Mouse (Mus musculus) spleen, postnatal 4 days (tissue): ENCODE results near the gene Susd4.

Source experiments
- DNase-seq, 2 experiments: peaks; one replicate each; pipeline ENCODE4 v3.0.0; 2022; ENCODE audit warnings: low spot score in 2 of 2

Gene Susd4

GRCm38 (mm10) chr1:182916166-182916565, 152.5 kb downstream of the Susd4 start:
- DNase-seq: no peak

GRCm38 (mm10) chr1:182918718-182919346, 155.2 kb downstream of the Susd4 start:
- no peak for DNase-seq

- DNase-seq: no peak
These were observed 159.2 kb downstream of the Susd4 start for GRCm38 (mm10) chr1:182922824-182923223.

- DNase-seq: no peak
These were observed 162.8 kb downstream of the Susd4 start for GRCm38 (mm10) chr1:182926465-182926864.

GRCm38 (mm10) chr1:182927878-182928851, 164.5 kb downstream of the Susd4 start:
- DNase-seq: no peak

- DNase-seq: no peak
These were observed 171.8 kb downstream of the Susd4 start for GRCm38 (mm10) chr1:182935469-182935868.

GRCm38 (mm10) chr1:182937486-182938120, 173.9 kb downstream of the Susd4 start:
- no peak for DNase-seq

- no peak for DNase-seq
These were observed 178.3 kb downstream of the Susd4 start for GRCm38 (mm10) chr1:182941921-182942320.

- no peak for DNase-seq
These were observed 180.3 kb downstream of the Susd4 start for GRCm38 (mm10) chr1:182943911-182944310.

GRCm38 (mm10) chr1:182944638-182945037, 181.0 kb downstream of the Susd4 start:
- no peak for DNase-seq

- no peak for DNase-seq
These were observed 181.9 kb downstream of the Susd4 start for GRCm38 (mm10) chr1:182945561-182945960.
